Mouse (Mus musculus) stomach, postnatal 0 days (tissue): ENCODE measurements around the gene Nrp1. TPM values are rescaled to one million over a fixed set of nuclear protein-coding genes. Genes with fewer than 3 reads are reported as not detected.

Experiments used
- ATAC-seq: fragments of 200-750 bp; cut with Nextera tagmentation; 2 replicates; pipeline ENCODE4 v1.8.0; 2017; ENCODE audit not compliant: low FRiP score, low TSS enrichment
- DNase-seq: peaks from one replicate; pipeline ENCODE4 v3.0.0-alpha.2; 2016; ENCODE audit warnings: low spot score
- H3K27ac ChIP-seq: fragments of 300-500 bp; sonication (generic); replicated peaks from 2 replicates; pipeline ENCODE4 v1.5.1; 2014; ENCODE audit warnings: mild to moderate bottlenecking, control low read depth
- H3K27me3 ChIP-seq: fragments of 300-500 bp; sonication (generic); 2 replicates; pipeline ENCODE4 v1.6.1; 2014; ENCODE audit warnings: low read length; ENCODE audit not compliant: control insufficient read depth, insufficient read depth
- H3K36me3 ChIP-seq: fragments of 300-500 bp; sonication (generic); 2 replicates; pipeline ENCODE4 v1.6.1; 2014; ENCODE audit warnings: low read length, mixed read lengths; ENCODE audit not compliant: control insufficient read depth, insufficient read depth
- H3K4me1 ChIP-seq: fragments of 300-500 bp; sonication (generic); replicated peaks from 2 replicates; pipeline ENCODE4 v1.6.1; 2014; ENCODE audit warnings: antibody characterized with exemption; ENCODE audit not compliant: control insufficient read depth, insufficient read depth
- H3K4me2 ChIP-seq: fragments of 300-500 bp; sonication (generic); replicated peaks from 2 replicates; pipeline ENCODE4 v1.6.1; 2014; ENCODE audit warnings: low read depth, mild to moderate bottlenecking, control low read depth, moderate library complexity
- H3K4me3 ChIP-seq: fragments of 300-500 bp; sonication (generic); 2 replicates; pipeline ENCODE4 v1.5.1; 2014; ENCODE audit warnings: low read depth, low read length, control low read depth
- H3K9ac ChIP-seq: fragments of 300-500 bp; sonication (generic); 2 replicates; pipeline ENCODE4 v1.6.1; 2014; ENCODE audit warnings: mild to moderate bottlenecking, low read length, control low read depth, mixed read lengths
- H3K9me3 ChIP-seq: fragments of 300-500 bp; sonication (generic); 2 replicates; pipeline ENCODE4 v1.6.1; 2016; ENCODE audit warnings: low read length; ENCODE audit not compliant: control insufficient read depth
- CTCF ChIP-seq: IDR thresholded peaks from 2 replicates; pipeline ENCODE4 v1.5.1; 2016; ENCODE audit warnings: antibody characterized with exemption, low read depth, mild to moderate bottlenecking, moderate library complexity
- EP300 ChIP-seq: optimal IDR thresholded peaks from 2 replicates; pipeline ENCODE3; 2016; ENCODE audit warnings: antibody characterized with exemption
- WGBS: fragments of 180-500 bp; shearing (Covaris S2); extraction: QIAGEN DNeasy Blood & Tissue Kit; methylation state at CpG from one replicate; pipeline ENCODE4 v1.1.7; 2014; 5-methylcytosine and 5-hydroxymethylcytosine counted together
- polyA plus RNA-seq: library from polyadenylated mRNA; unstranded; fragments of >200 nt; fragmentation: Nextera tagmentation; extraction: Ambion mirVana; gene quantifications from 2 replicates; pipeline ENCODE4 v1.2.1, GENCODE M21; 2015

Nrp1 gene
- polyA plus RNA-seq, 1 experiment from 2014 or later: 16.9 TPM

- 76% methylated on average over 10 of the region's 10 CpGs for WGBS
- H3K4me2 ChIP-seq: no peak overlapping the region
- DNase-seq: no peak
- no peaks in the 10 kb centered on the region for H3K36me3 ChIP-seq
- no peak overlapping the region for H3K9ac ChIP-seq
- H3K4me3 ChIP-seq: no peak overlapping the region
- H3K4me1 ChIP-seq: 0 out of 2 replicates have a peak, but pooled peaks cover 3% of the 10 kb centered on the region
- no peak for TF ChIP-seq CTCF
- TF ChIP-seq EP300: no peak
- H3K9me3 ChIP-seq: no peaks in the 10 kb centered on the region
- no peak for ATAC-seq
- H3K27me3 ChIP-seq: no peaks in the 10 kb centered on the region
- H3K27ac ChIP-seq: no peak overlapping the region
Observed at GRCm38 (mm10) chr8:128417956-128418796, 59.8 kb downstream of the Nrp1 start.

GRCm38 (mm10) chr8:128419984-128420383 lies 61.6 kb downstream of the Nrp1 start:
- H3K36me3 ChIP-seq: no peaks in the 10 kb centered on the region
- no peak overlapping the region for H3K4me3 ChIP-seq
- no peak overlapping the region for H3K9ac ChIP-seq
- DNase-seq (no peak), ATAC-seq (no peak)
- H3K9me3 ChIP-seq: no peaks in the 10 kb centered on the region
- no peak for TF ChIP-seq CTCF
- TF ChIP-seq EP300: no peak
- no peaks in the 10 kb centered on the region for H3K27me3 ChIP-seq
- H3K4me2 ChIP-seq: no peak overlapping the region
- H3K27ac ChIP-seq: no peak overlapping the region
- H3K4me1 ChIP-seq: 0 out of 2 replicates have a peak, but pooled peaks cover 3% of the 10 kb centered on the region

- TF ChIP-seq CTCF (no peak), EP300 (no peak)
- Histone ChIP-seq H3K4me2 (no peak overlapping the region), H3K27ac (no peak overlapping the region), H3K9me3 (no peaks in the 10 kb centered on the region), H3K36me3 (no peaks in the 10 kb centered on the region), H3K4me1 (0 out of 2 replicates have a peak, but pooled peaks cover 3% of the 10 kb centered on the region), H3K4me3 (no peak overlapping the region), H3K27me3 (no peaks in the 10 kb centered on the region), H3K9ac (no peak overlapping the region)
- ATAC-seq (no peak), DNase-seq (no peak)
- WGBS: 89% methylated on average over 1 of the region's 1 CpGs
Observed at GRCm38 (mm10) chr8:128420402-128420801, 62.0 kb downstream of the Nrp1 start.

- ATAC-seq (no peak), DNase-seq (no peak)
- Histone ChIP-seq H3K9me3 (no peaks in the 10 kb centered on the region), H3K36me3 (no peaks in the 10 kb centered on the region), H3K4me2 (no peak overlapping the region), H3K4me3 (no peak overlapping the region), H3K4me1 (no peaks in the 10 kb centered on the region), H3K27ac (no peak overlapping the region), H3K9ac (no peak overlapping the region; the same call in 1 of the 2 replicates), H3K27me3 (no peaks in the 10 kb centered on the region)
- no peak for TF ChIP-seq EP300
- TF ChIP-seq CTCF: no peak
Observed at GRCm38 (mm10) chr8:128423813-128424212, 65.4 kb downstream of the Nrp1 start.

GRCm38 (mm10) chr8:128424626-128425333 lies 66.4 kb downstream of the Nrp1 start:
- no peak overlapping the region for H3K4me3 ChIP-seq
- WGBS: 46% methylated on average over 7 of the region's 7 CpGs
- H3K9me3 ChIP-seq: no peaks in the 10 kb centered on the region
- no peak overlapping the region for H3K27ac ChIP-seq
- no peak for TF ChIP-seq EP300
- TF ChIP-seq CTCF: no peak
- ATAC-seq (peak; percentile 74; the same call in 1 of the 2 replicates), DNase-seq (peak; percentile 31)
- H3K4me2 ChIP-seq: no peak overlapping the region
- no peaks in the 10 kb centered on the region for H3K27me3 ChIP-seq
- H3K9ac ChIP-seq: no peak overlapping the region
- no peaks in the 10 kb centered on the region for H3K4me1 ChIP-seq
- H3K36me3 ChIP-seq: no peaks in the 10 kb centered on the region

GRCm38 (mm10) chr8:128427071-128427470 lies 68.7 kb downstream of the Nrp1 start:
- Histone ChIP-seq H3K36me3 (no peaks in the 10 kb centered on the region), H3K4me1 (no peaks in the 10 kb centered on the region), H3K4me3 (no peak overlapping the region), H3K9ac (no peak overlapping the region), H3K27me3 (no peaks in the 10 kb centered on the region), H3K4me2 (no peak overlapping the region), H3K27ac (no peak overlapping the region), H3K9me3 (no peaks in the 10 kb centered on the region)
- no peak for TF ChIP-seq EP300
- TF ChIP-seq CTCF: no peak
- ATAC-seq (no peak), DNase-seq (no peak)
- WGBS: 90% methylated on average over 3 of the region's 3 CpGs
